Mouse (Mus musculus) embryonic facial prominence, embryonic 15.5 days (tissue): ENCODE results near the gene Slc9a3r1. TPM values are rescaled to one million over a fixed set of nuclear protein-coding genes. Genes with fewer than 3 reads are reported as not detected.

Experiments used
- ATAC-seq: fragments of 200-750 bp; cut with Nextera tagmentation; 2 replicates; pipeline ENCODE4 v1.8.0; 2017; ENCODE audit warnings: low read depth, moderate TSS enrichment; ENCODE audit not compliant: insufficient number of reproducible peaks, low FRiP score, low TSS enrichment
- H3K27ac ChIP-seq: fragments of 300-500 bp; sonication (generic); replicated peaks from 2 replicates; pipeline ENCODE4 v1.5.1; 2015; ENCODE audit warnings: mild to moderate bottlenecking, inconsistent platforms
- H3K27me3 ChIP-seq: fragments of 300-500 bp; sonication (generic); 2 replicates; pipeline ENCODE4 v1.6.1; 2015; ENCODE audit warnings: inconsistent platforms
- H3K36me3 ChIP-seq: fragments of 300-500 bp; sonication (generic); 2 replicates; pipeline ENCODE4 v1.6.1; 2015; ENCODE audit warnings: mild to moderate bottlenecking, inconsistent platforms
- H3K4me1 ChIP-seq: fragments of 300-500 bp; sonication (generic); 2 replicates; pipeline ENCODE4 v1.6.1; 2015; ENCODE audit warnings: inconsistent platforms
- H3K4me2 ChIP-seq: fragments of 300-500 bp; sonication (generic); replicated peaks from 2 replicates; pipeline ENCODE4 v1.6.1; 2015; ENCODE audit warnings: mild to moderate bottlenecking, inconsistent platforms
- H3K4me3 ChIP-seq: fragments of 300-500 bp; sonication (generic); replicated peaks from 2 replicates; pipeline ENCODE4 v1.5.1; 2015; ENCODE audit warnings: mild to moderate bottlenecking, inconsistent platforms
- H3K9ac ChIP-seq: fragments of 300-500 bp; sonication (generic); 2 replicates; pipeline ENCODE4 v1.6.1; 2015; ENCODE audit warnings: inconsistent platforms
- H3K9me3 ChIP-seq: fragments of 300-500 bp; sonication (generic); replicated peaks from 2 replicates; pipeline ENCODE4 v1.6.1; 2016; ENCODE audit warnings: inconsistent platforms
- WGBS: fragments of 180-500 bp; shearing (Covaris S2); methylation state at CpG from one replicate; pipeline ENCODE4 v1.1.7; 2015; 5-methylcytosine and 5-hydroxymethylcytosine counted together
- polyA plus RNA-seq: library from polyadenylated mRNA; unstranded; fragments of >200 nt; fragmentation: Nextera tagmentation; extraction: Ambion mirVana; gene quantifications from 2 replicates; pipeline ENCODE4 v1.2.1, GENCODE M21; 2015

Gene Slc9a3r1
- polyA plus RNA-seq, 1 experiment from 2014 or later, result 51.8 TPM

GRCm38 (mm10) chr11:115227640-115228039, 64.5 kb downstream of the Slc9a3r1 start:
- no peak overlapping the region for H3K27ac ChIP-seq
- no peaks in the 10 kb centered on the region for H3K9me3 ChIP-seq
- WGBS, result 31% methylated on average over 12 of the region's 12 CpGs
- H3K36me3 ChIP-seq, result no peaks in the 10 kb centered on the region
- H3K4me2 ChIP-seq, result no peak overlapping the region
- H3K4me1 ChIP-seq, result peaks cover 21% of the 10 kb centered on the region
- H3K4me3 ChIP-seq, result no peak overlapping the region
- ATAC-seq, result no peak
- peaks cover 10% of the 10 kb centered on the region; the same call in 1 of the 2 replicates for H3K27me3 ChIP-seq
- H3K9ac ChIP-seq, result no peak overlapping the region

GRCm38 (mm10) chr11:115228430-115228829, 65.3 kb downstream of the Slc9a3r1 start:
- Histone ChIP-seq H3K27ac (no peak overlapping the region), H3K4me2 (no peak overlapping the region), H3K9me3 (no peaks in the 10 kb centered on the region), H3K9ac (no peak overlapping the region), H3K4me1 (peaks cover 18% of the 10 kb centered on the region), H3K27me3 (peaks cover 13% of the 10 kb centered on the region; the same call in 1 of the 2 replicates), H3K4me3 (no peak overlapping the region), H3K36me3 (no peaks in the 10 kb centered on the region)
- no peak for ATAC-seq
- WGBS, result 67% methylated on average over 7 of the region's 7 CpGs

- no peak overlapping the region for H3K27ac ChIP-seq
- H3K9ac ChIP-seq, result no peak overlapping the region
- WGBS, result 48% methylated on average over 15 of the region's 15 CpGs
- H3K9me3 ChIP-seq, result no peaks in the 10 kb centered on the region
- H3K4me3 ChIP-seq, result no peak overlapping the region
- peaks cover 19% of the 10 kb centered on the region for H3K4me1 ChIP-seq
- no peaks in the 10 kb centered on the region for H3K36me3 ChIP-seq
- no peak for ATAC-seq
- H3K4me2 ChIP-seq, result no peak overlapping the region
- peaks cover 13% of the 10 kb centered on the region; the same call in 1 of the 2 replicates for H3K27me3 ChIP-seq
Measured at GRCm38 (mm10) chr11:115229021-115229930, 66.1 kb downstream of the Slc9a3r1 start.

Other genes with a start within 250 kb of the Slc9a3r1 start
- gene Cd300lb, start 229.0 kb upstream of the Slc9a3r1 start, polyA plus RNA-seq, result 0.49 and 0.61 TPM in 2 replicates
- gene Cd300c, start 194.2 kb upstream of the Slc9a3r1 start, polyA plus RNA-seq, result not detected in 2 replicates
- gene Cd300ld, start 173.4 kb upstream of the Slc9a3r1 start, polyA plus RNA-seq, result 0.28 and 0.34 TPM in 2 replicates
- gene Cd300c2, start 161.5 kb upstream of the Slc9a3r1 start, polyA plus RNA-seq, result 3.8 and 5.6 TPM in 2 replicates
- gene Cd300ld2, start 147.1 kb upstream of the Slc9a3r1 start, polyA plus RNA-seq, result not detected in 2 replicates
- not detected in 2 replicates for gene Cd300ld4, start 136.3 kb upstream of the Slc9a3r1 start, polyA plus RNA-seq
- gene Cd300ld5, start 125.6 kb upstream of the Slc9a3r1 start, polyA plus RNA-seq, result not detected in 2 replicates
- gene Cd300ld3, start 114.9 kb upstream of the Slc9a3r1 start, polyA plus RNA-seq, result not detected in 2 replicates
- 0.12 and 0.16 TPM in 2 replicates for gene Cd300e, start 101.2 kb upstream of the Slc9a3r1 start, polyA plus RNA-seq
- gene Rab37, start 71.9 kb upstream of the Slc9a3r1 start, polyA plus RNA-seq, result 1.6 and 2.0 TPM in 2 replicates
- 0.96 and 1.0 TPM in 2 replicates for gene Cd300lf, start 29.3 kb upstream of the Slc9a3r1 start, polyA plus RNA-seq
- gene Tmem104, start 24.1 kb downstream of the Slc9a3r1 start, polyA plus RNA-seq, result 12.6 and 13.9 TPM in 2 replicates
- 30.9 and 41.6 TPM in 2 replicates for gene Nat9, start 24.5 kb downstream of the Slc9a3r1 start, polyA plus RNA-seq
- 0.05 TPM in 1 of 2 replicates, not detected in the other for gene Grin2c, start 103.9 kb downstream of the Slc9a3r1 start, polyA plus RNA-seq
- gene Fdxr, start 113.7 kb downstream of the Slc9a3r1 start, polyA plus RNA-seq, result 16.0 and 17.0 TPM in 2 replicates
- gene Fads6, start 134.3 kb downstream of the Slc9a3r1 start, polyA plus RNA-seq, result 0.60 and 0.66 TPM in 2 replicates
- 0.21 and 0.32 TPM in 2 replicates for gene Otop2, start 143.8 kb downstream of the Slc9a3r1 start, polyA plus RNA-seq
- gene Ush1g, start 158.7 kb downstream of the Slc9a3r1 start, polyA plus RNA-seq, result 0.11 and 0.12 TPM in 2 replicates
- 0.24 and 0.35 TPM in 2 replicates for gene Otop3, start 171.4 kb downstream of the Slc9a3r1 start, polyA plus RNA-seq
- 8.9 and 9.6 TPM in 2 replicates for gene Hid1, start 204.4 kb downstream of the Slc9a3r1 start, polyA plus RNA-seq
- 13.7 and 13.8 TPM in 2 replicates for gene Cdr2l, start 218.6 kb downstream of the Slc9a3r1 start, polyA plus RNA-seq
- gene Mrpl58, start 240.4 kb downstream of the Slc9a3r1 start, polyA plus RNA-seq, result 167 and 169 TPM in 2 replicates